Mouse (Mus musculus): Measurements from ENCODE around the gene Ccng1.
"Not testable (repeated sequence)": the region's sequence is repeated elsewhere in the genome, so short reads cannot be mapped to it uniquely, and the experiment has no call there.

Gene Ccng1

GRCm38 (mm10) chr11:40733339-40734174, 21.6 kb downstream of the Ccng1 start, which contains the start of the genes Hmmr and Nudcd2:
TSS of gene Hmmr (minus strand) at chr11:40733422.
TSS of gene Nudcd2 (plus strand) at chr11:40733667.
- in situ Hi-C loops (cut with MboI; ENCODE audit: unreplicated experiment in 2 of 2), result loop anchor here in 1 of 2 experiments (5.0 kb wide), 1 partner anchor 41 kb away; no protein-coding TSS in a partner anchor

GRCm38 (mm10) chr11:40732997-40733338, 22.1 kb downstream of the Ccng1 start:
- in situ Hi-C loops (cut with MboI; ENCODE audit: unreplicated experiment in 2 of 2), result loop anchor here in 1 of 2 experiments (5.0 kb wide), 1 partner anchor 41 kb away; no protein-coding TSS in a partner anchor

- in situ Hi-C loops (cut with MboI; ENCODE audit: unreplicated experiment in 2 of 2), result no loop called here
Observed at GRCm38 (mm10) chr11:40718324-40718723, 36.8 kb downstream of the Ccng1 start.

DNA sequence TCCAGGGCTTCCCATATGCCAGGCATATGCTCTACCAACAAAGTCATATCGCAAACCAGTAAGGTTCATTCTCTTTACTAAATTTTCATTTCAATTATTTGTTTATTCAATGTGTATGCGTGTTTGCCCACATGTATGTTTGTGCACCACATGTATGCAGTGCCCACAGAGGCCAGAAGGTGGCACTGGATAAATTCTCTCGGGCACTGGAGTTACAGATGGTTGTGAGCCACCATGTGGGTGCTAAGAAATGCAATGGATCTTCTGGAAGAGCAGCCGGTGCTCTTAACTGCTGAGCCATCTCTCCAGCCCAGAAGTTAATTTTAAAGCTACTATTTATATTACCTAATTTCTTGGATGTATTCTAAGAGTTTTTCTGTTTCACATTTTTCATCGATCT, 39.6 kb downstream of the Ccng1 start:
- in situ Hi-C loops (cut with MboI; ENCODE audit: unreplicated experiment in 2 of 2), result no loop called here

- in situ Hi-C loops (cut with MboI; ENCODE audit: unreplicated experiment in 2 of 2), result no loop called here
Observed at GRCm38 (mm10) chr11:40713858-40714257, 41.3 kb downstream of the Ccng1 start.

GRCm38 (mm10) chr11:40709899-40710298, 45.2 kb downstream of the Ccng1 start:
- in situ Hi-C loops (cut with MboI; ENCODE audit: unreplicated experiment in 2 of 2), result not testable (repeated sequence)
